Mouse (Mus musculus): ENCODE results near the gene Mamdc4.
"Not testable (repeated sequence)": the region's sequence is repeated elsewhere in the genome, so short reads cannot be mapped to it uniquely, and the experiment has no call there.

Mamdc4 gene

DNA sequence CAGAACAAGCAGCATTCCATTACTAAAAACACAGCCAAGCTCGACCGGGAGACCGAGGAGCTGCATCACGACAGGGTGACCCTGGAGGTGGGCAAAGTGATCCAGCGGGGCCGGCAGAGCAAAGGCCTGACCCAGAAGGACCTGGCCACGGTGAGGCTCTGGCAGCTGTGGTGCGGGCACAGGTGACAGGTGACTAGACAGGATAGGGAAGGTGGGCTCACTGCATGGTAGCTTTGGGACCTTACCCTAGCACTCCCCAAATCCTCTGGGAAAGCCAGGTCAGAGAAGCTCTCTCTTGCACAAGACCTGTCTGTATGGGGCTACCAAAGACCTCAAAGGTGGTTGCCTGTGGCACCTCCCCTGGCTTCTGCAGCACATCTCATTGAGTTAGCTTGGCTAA is 14.1 kb downstream of the Mamdc4 start:
- in situ Hi-C loops (cut with MboI, MseI) = no loop called here

- in situ Hi-C loops (cut with MboI, MseI) = no loop called here
These were observed 15.9 kb downstream of the Mamdc4 start for GRCm38 (mm10) chr2:25558774-25559173.

DNA sequence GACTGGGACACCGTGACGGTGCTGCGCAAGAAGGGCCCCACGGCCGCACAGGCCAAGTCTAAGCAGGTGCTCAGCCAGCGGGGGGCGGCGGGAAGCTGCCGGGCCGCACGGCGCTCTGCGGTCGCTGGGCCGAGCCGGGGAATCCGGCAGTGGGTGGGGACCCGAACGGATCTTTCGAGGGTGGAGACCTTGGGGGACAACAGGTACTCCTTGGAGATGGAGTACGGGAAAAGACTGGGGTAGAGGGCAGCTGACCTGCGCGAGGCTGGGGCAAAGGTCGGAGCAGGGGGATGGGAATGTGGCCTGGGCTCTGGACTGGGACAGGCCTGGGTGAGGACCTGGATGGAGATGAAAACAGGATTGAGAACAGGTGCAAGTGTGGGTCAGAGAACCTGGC is 16.7 kb downstream of the Mamdc4 start:
- in situ Hi-C loops (cut with MboI, MseI) = no loop called here

DNA sequence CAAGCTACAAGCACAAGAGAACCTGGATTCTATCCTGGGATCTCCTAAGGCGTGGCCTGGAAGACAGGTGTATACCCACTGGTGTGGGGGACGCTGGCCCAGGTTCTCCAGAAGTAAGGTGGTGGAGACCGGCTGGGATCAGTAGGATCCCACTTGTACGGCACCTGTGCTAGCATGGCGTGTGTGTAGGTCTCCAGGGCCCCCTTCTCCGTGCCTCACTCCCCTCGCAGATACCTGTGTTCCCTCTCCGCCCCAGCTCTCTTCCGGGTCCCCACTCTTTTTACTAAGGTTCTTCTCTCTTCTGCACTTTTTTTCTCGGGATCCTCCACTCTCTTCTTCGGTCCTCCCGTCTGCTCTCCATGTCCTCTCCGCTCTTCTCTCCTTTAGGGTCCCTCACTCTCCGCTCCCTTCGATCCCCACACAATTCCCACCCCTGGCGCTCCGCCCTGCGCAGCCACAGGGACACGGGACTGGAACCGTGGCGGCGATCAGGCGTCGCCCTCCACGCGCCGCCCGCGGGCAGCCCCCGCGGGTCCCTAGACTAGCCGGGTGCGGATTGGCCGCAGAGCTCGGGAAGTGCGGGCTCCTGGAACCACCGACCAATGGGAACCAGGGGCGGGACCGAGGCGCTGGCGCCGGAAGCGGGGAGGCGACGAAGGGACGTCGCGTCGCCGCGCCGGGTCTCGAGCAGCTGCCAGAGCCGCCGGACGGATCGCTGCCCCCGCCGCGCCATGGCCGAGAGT is 17.3 kb downstream of the Mamdc4 start, which contains the start of gene Edf1:
Gene Edf1 (plus strand): TSS at position 627 of the 743 bp plus-strand sequence.
- in situ Hi-C loops (cut with MboI, MseI) = no loop called here

- in situ Hi-C loops (cut with MboI, MseI) = no loop called here
These were observed 18.3 kb downstream of the Mamdc4 start for GRCm38 (mm10) chr2:25556296-25556695.

DNA sequence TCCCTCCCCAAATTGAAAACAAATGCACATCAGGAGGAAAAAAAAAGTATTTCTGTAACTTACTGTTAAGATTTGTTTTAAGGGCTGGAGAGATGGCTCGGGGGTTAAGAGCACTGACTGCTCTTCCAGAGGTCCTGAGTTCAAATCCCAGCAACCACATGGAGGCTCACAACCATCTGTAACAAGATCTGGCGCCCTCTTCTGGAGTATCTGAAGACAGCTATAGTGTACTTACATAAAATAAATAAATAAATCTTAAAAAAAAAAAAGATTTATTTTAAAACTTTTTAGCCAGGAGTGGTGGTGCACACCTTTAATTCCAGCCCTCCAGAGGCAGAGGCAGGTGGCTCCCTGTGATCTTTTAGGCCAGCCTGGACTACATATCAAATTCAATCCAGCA is 19.2 kb downstream of the Mamdc4 start:
- in situ Hi-C loops (cut with MboI, MseI) = not testable (repeated sequence)

GRCm38 (mm10) chr2:25553171-25553786 is 21.4 kb downstream of the Mamdc4 start:
- in situ Hi-C loops (cut with MboI, MseI) = not testable (repeated sequence)

GRCm38 (mm10) chr2:25551186-25551585 is 23.5 kb downstream of the Mamdc4 start:
- in situ Hi-C loops (cut with MboI, MseI) = no loop called here

- in situ Hi-C loops (cut with MboI, MseI) = no loop called here
These were observed 25.3 kb downstream of the Mamdc4 start for GRCm38 (mm10) chr2:25549021-25549991.

- in situ Hi-C loops (cut with MboI, MseI) = no loop called here
These were observed 27.7 kb downstream of the Mamdc4 start, which contains the start of gene Traf2 for GRCm38 (mm10) chr2:25546811-25547491. Gene Traf2 (minus strand): TSS chr2:25546940.

DNA sequence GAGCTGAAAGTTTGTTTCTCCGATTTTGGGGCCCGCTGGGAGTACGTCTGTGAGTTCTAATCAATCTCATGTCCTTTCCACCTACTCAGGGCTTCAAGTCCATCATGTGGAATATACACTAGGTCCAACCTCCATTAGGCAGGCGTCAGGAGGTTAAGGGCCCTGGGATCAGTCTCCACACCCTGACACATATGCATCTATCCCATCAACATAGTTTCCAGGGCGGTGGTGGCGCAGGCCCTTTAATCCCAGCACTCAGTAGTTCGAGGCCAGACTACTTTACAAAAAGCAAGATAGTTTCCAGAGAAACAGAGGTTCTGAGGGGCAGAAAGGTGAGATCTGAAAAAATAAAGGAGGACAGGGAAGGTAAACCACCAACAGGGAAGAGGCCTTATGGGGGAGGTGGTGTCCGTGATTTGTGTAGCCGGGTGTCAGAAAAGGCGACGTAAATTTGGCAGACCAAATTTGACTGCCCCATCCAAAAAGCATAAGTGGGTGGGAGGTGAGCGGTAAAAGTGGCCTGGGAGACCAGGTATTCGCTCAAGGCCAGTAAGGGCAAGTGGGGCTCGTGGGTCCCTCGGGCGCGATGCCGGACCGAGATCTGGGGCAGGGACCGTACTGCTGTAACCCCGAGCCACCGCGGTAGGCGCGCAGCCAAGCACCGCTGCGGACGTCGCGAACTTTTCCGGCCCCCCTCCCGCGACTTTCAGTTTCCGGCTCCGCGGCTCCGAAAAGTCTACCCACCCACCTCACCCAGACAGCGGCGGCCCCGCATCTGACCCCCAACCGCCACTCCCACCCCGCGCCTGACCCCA is 28.4 kb downstream of the Mamdc4 start:
- in situ Hi-C loops (cut with MboI, MseI) = no loop called here

GRCm38 (mm10) chr2:25541644-25542367 is 32.8 kb downstream of the Mamdc4 start:
- in situ Hi-C loops (cut with MboI, MseI) = no loop called here

DNA sequence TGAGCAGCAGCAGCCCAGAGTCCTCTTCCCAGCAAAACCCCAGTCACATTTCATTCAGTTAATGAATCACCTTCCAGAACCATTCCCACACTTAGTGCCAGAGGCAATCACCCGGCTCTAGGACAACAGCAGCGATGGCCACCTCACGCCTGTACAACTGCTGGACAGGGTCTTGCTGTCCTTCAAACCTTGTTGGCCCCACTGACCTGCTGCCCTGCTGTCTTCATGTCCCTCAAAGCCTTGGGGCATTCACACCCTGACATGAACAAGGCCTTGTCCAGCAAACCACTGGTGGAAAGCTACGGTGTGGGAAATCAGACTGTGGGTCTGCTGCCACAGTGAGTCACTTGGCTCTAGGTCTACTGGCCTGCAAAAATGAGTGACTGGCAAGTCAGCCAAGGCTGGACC is 34.1 kb downstream of the Mamdc4 start:
- in situ Hi-C loops (cut with MboI, MseI) = no loop called here

- in situ Hi-C loops (cut with MboI, MseI) = no loop called here
These were observed 38.1 kb downstream of the Mamdc4 start for GRCm38 (mm10) chr2:25536531-25536930.

- in situ Hi-C loops (cut with MboI, MseI) = no loop called here
These were observed 39.8 kb downstream of the Mamdc4 start for GRCm38 (mm10) chr2:25534866-25535182.

GRCm38 (mm10) chr2:25534178-25534865 is 40.3 kb downstream of the Mamdc4 start:
- in situ Hi-C loops (cut with MboI, MseI) = no loop called here

- in situ Hi-C loops (cut with MboI, MseI) = no loop called here
These were observed 40.9 kb downstream of the Mamdc4 start for GRCm38 (mm10) chr2:25533707-25534106.

GRCm38 (mm10) chr2:25526510-25527302 is 47.9 kb downstream of the Mamdc4 start:
- in situ Hi-C loops (cut with MboI, MseI) = no loop called here

Measured in regulatory T cell (primary cell).